Mouse (Mus musculus): ENCODE data around the gene Cfap97d2. TPM values are rescaled to one million over a fixed set of nuclear protein-coding genes. Genes with fewer than 3 reads are reported as not detected.

Cfap97d2 gene
- polyA plus RNA-seq, 1 experiment from 2014 or later, result 0.12 TPM

GRCm38 (mm10) chr8:13670011-13670471, 35.6 kb upstream of the Cfap97d2 start:
- H3K36me3 ChIP-seq (ENCODE audit: control insufficient read depth, insufficient read depth, low read length), result no peaks in the 10 kb centered on the region; the same call in 1 of the 2 replicates
- ATAC-seq (ENCODE audit: insufficient number of reproducible peaks, insufficient read depth, low FRiP score, low read depth), result no peak
- no peaks in the 10 kb centered on the region for H3K9me3 ChIP-seq (ENCODE audit: control insufficient read depth, low read depth, low read length)
- peaks cover 26% of the 10 kb centered on the region; the same call in 1 of the 2 replicates for H3K4me1 ChIP-seq (ENCODE audit: control insufficient read depth, insufficient read depth, low read length)
- H3K27ac ChIP-seq (ENCODE audit: low read length), result peak overlapping the region; percentile 39; the same call in 1 of the 2 replicates
- H3K9ac ChIP-seq (replicated peaks; ENCODE audit: low read depth, low read length), result no peak overlapping the region
- WGBS, result 79% methylated on average over 17 of the region's 17 CpGs
- H3K4me2 ChIP-seq (replicated peaks; ENCODE audit: low read depth, low read length), result no peak overlapping the region
- no peak overlapping the region for H3K4me3 ChIP-seq (ENCODE audit: low read depth, low read length)
- H3K27me3 ChIP-seq (ENCODE audit: control insufficient read depth, insufficient read depth, low read length), result no peaks in the 10 kb centered on the region

- Histone ChIP-seq H3K36me3 (ENCODE audit: control insufficient read depth, insufficient read depth, low read length) (no peaks in the 10 kb centered on the region; the same call in 1 of the 2 replicates), H3K4me3 (ENCODE audit: low read depth, low read length) (no peak overlapping the region), H3K27ac (ENCODE audit: low read length) (no peak overlapping the region), H3K27me3 (ENCODE audit: control insufficient read depth, insufficient read depth, low read length) (no peaks in the 10 kb centered on the region), H3K4me2 (replicated peaks; ENCODE audit: low read depth, low read length) (no peak overlapping the region), H3K9me3 (ENCODE audit: control insufficient read depth, low read depth, low read length) (no peaks in the 10 kb centered on the region), H3K9ac (replicated peaks; ENCODE audit: low read depth, low read length) (no peak overlapping the region), H3K4me1 (ENCODE audit: control insufficient read depth, insufficient read depth, low read length) (peaks cover 27% of the 10 kb centered on the region)
- ATAC-seq (ENCODE audit: insufficient number of reproducible peaks, insufficient read depth, low FRiP score, low read depth), result no peak
- 90% methylated on average over 10 of the region's 10 CpGs for WGBS
Measured at GRCm38 (mm10) chr8:13671246-13672003, 34.3 kb upstream of the Cfap97d2 start.

- H3K27me3 ChIP-seq (ENCODE audit: control insufficient read depth, insufficient read depth, low read length), result no peaks in the 10 kb centered on the region
- H3K4me3 ChIP-seq (ENCODE audit: low read depth, low read length), result no peak overlapping the region
- H3K9me3 ChIP-seq (ENCODE audit: control insufficient read depth, low read depth, low read length), result no peaks in the 10 kb centered on the region
- no peak overlapping the region for H3K4me2 ChIP-seq (replicated peaks; ENCODE audit: low read depth, low read length)
- H3K4me1 ChIP-seq (ENCODE audit: control insufficient read depth, insufficient read depth, low read length), result peaks cover 23% of the 10 kb centered on the region
- WGBS, result 74% methylated on average over 4 of the region's 4 CpGs
- no peak overlapping the region for H3K9ac ChIP-seq (replicated peaks; ENCODE audit: low read depth, low read length)
- H3K27ac ChIP-seq (ENCODE audit: low read length), result no peak overlapping the region
- ATAC-seq (ENCODE audit: insufficient number of reproducible peaks, insufficient read depth, low FRiP score, low read depth), result no peak
- H3K36me3 ChIP-seq (ENCODE audit: control insufficient read depth, insufficient read depth, low read length), result no peaks in the 10 kb centered on the region; the same call in 1 of the 2 replicates
Measured at GRCm38 (mm10) chr8:13673215-13673614, 32.5 kb upstream of the Cfap97d2 start.

GRCm38 (mm10) chr8:13674294-13675010, 31.2 kb upstream of the Cfap97d2 start:
- Histone ChIP-seq H3K9ac (replicated peaks; ENCODE audit: low read depth, low read length) (no peak overlapping the region), H3K9me3 (ENCODE audit: control insufficient read depth, low read depth, low read length) (no peaks in the 10 kb centered on the region), H3K4me1 (ENCODE audit: control insufficient read depth, insufficient read depth, low read length) (peaks cover 18% of the 10 kb centered on the region), H3K27ac (ENCODE audit: low read length) (no peak overlapping the region), H3K4me3 (ENCODE audit: low read depth, low read length) (no peak overlapping the region), H3K36me3 (ENCODE audit: control insufficient read depth, insufficient read depth, low read length) (no peaks in the 10 kb centered on the region; the same call in 1 of the 2 replicates), H3K27me3 (ENCODE audit: control insufficient read depth, insufficient read depth, low read length) (0 out of 2 replicates have a peak, but pooled peaks cover 4% of the 10 kb centered on the region), H3K4me2 (replicated peaks; ENCODE audit: low read depth, low read length) (0 out of 2 replicates have a peak overlapping the region, but pooled peaks have one; percentile 77)
- ATAC-seq (ENCODE audit: insufficient number of reproducible peaks, insufficient read depth, low FRiP score, low read depth), result no peak
- 59% methylated on average over 12 of the region's 12 CpGs for WGBS

GRCm38 (mm10) chr8:13675121-13675520, 30.6 kb upstream of the Cfap97d2 start:
- Histone ChIP-seq H3K36me3 (ENCODE audit: control insufficient read depth, insufficient read depth, low read length) (no peaks in the 10 kb centered on the region; the same call in 1 of the 2 replicates), H3K27me3 (ENCODE audit: control insufficient read depth, insufficient read depth, low read length) (0 out of 2 replicates have a peak, but pooled peaks cover 4% of the 10 kb centered on the region), H3K9ac (replicated peaks; ENCODE audit: low read depth, low read length) (no peak overlapping the region), H3K4me3 (ENCODE audit: low read depth, low read length) (peak overlapping the region; percentile 65; the same call in 1 of the 2 replicates), H3K27ac (ENCODE audit: low read length) (no peak overlapping the region), H3K4me2 (replicated peaks; ENCODE audit: low read depth, low read length) (peak overlapping the region; percentile 77), H3K4me1 (ENCODE audit: control insufficient read depth, insufficient read depth, low read length) (peaks cover 18% of the 10 kb centered on the region), H3K9me3 (ENCODE audit: control insufficient read depth, low read depth, low read length) (no peaks in the 10 kb centered on the region)
- 65% methylated on average over 4 of the region's 4 CpGs for WGBS
- no peak for ATAC-seq (ENCODE audit: insufficient number of reproducible peaks, insufficient read depth, low FRiP score, low read depth)

GRCm38 (mm10) chr8:13675524-13675923, 30.2 kb upstream of the Cfap97d2 start:
- H3K4me2 ChIP-seq (replicated peaks; ENCODE audit: low read depth, low read length), result peak overlapping the region; percentile 77
- no peak for ATAC-seq (ENCODE audit: insufficient number of reproducible peaks, insufficient read depth, low FRiP score, low read depth)
- H3K27me3 ChIP-seq (ENCODE audit: control insufficient read depth, insufficient read depth, low read length), result 0 out of 2 replicates have a peak, but pooled peaks cover 4% of the 10 kb centered on the region
- H3K4me1 ChIP-seq (ENCODE audit: control insufficient read depth, insufficient read depth, low read length), result peaks cover 18% of the 10 kb centered on the region
- 35% methylated on average over 8 of the region's 8 CpGs for WGBS
- peak overlapping the region; percentile 65 for H3K4me3 ChIP-seq (ENCODE audit: low read depth, low read length)
- no peaks in the 10 kb centered on the region for H3K9me3 ChIP-seq (ENCODE audit: control insufficient read depth, low read depth, low read length)
- no peak overlapping the region; the same call in 1 of the 2 replicates for H3K27ac ChIP-seq (ENCODE audit: low read length)
- H3K9ac ChIP-seq (replicated peaks; ENCODE audit: low read depth, low read length), result peak overlapping the region; percentile 31; the same call in 1 of the 2 replicates
- H3K36me3 ChIP-seq (ENCODE audit: control insufficient read depth, insufficient read depth, low read length), result no peaks in the 10 kb centered on the region

- peak overlapping the region; percentile 77 for H3K4me2 ChIP-seq (replicated peaks; ENCODE audit: low read depth, low read length)
- ATAC-seq (ENCODE audit: insufficient number of reproducible peaks, insufficient read depth, low FRiP score, low read depth), result no peak
- 2% methylated on average over 12 of the region's 12 CpGs for WGBS
- peaks cover 18% of the 10 kb centered on the region for H3K4me1 ChIP-seq (ENCODE audit: control insufficient read depth, insufficient read depth, low read length)
- peak overlapping the region; percentile 65 for H3K4me3 ChIP-seq (ENCODE audit: low read depth, low read length)
- peak overlapping the region; percentile 31 for H3K9ac ChIP-seq (replicated peaks; ENCODE audit: low read depth, low read length)
- H3K9me3 ChIP-seq (ENCODE audit: control insufficient read depth, low read depth, low read length), result no peaks in the 10 kb centered on the region
- H3K27me3 ChIP-seq (ENCODE audit: control insufficient read depth, insufficient read depth, low read length), result 0 out of 2 replicates have a peak, but pooled peaks cover 4% of the 10 kb centered on the region
- H3K36me3 ChIP-seq (ENCODE audit: control insufficient read depth, insufficient read depth, low read length), result no peaks in the 10 kb centered on the region
- peak overlapping the region; percentile 73; the same call in 1 of the 2 replicates for H3K27ac ChIP-seq (ENCODE audit: low read length)
Measured at GRCm38 (mm10) chr8:13676302-13676700, 29.4 kb upstream of the Cfap97d2 start.

All from stomach, embryonic 14.5 days (tissue).